Mouse (Mus musculus): ENCODE data around the gene Pik3cd. TPM values are rescaled to one million over a fixed set of nuclear protein-coding genes. Genes with fewer than 3 reads are reported as not detected.

Gene Pik3cd
- polyA plus RNA-seq, 1 experiment from 2014 or later: 5.0 TPM

GRCm38 (mm10) chr4:149608309-149608638 lies 94.1 kb downstream of the Pik3cd start:
- Histone ChIP-seq H3K9me3 (no peaks in the 10 kb centered on the region), H3K4me1 (peaks cover 29% of the 10 kb centered on the region), H3K9ac (no peak overlapping the region), H3K36me3 (no peaks in the 10 kb centered on the region), H3K27me3 (no peaks in the 10 kb centered on the region), H3K27ac (no peak overlapping the region), H3K4me3 (no peak overlapping the region), H3K4me2 (replicated peaks) (no peak overlapping the region)
- 68% methylated on average over 6 of the region's 6 CpGs for WGBS
- ATAC-seq (ENCODE audit: low FRiP score, low read depth): no peak

GRCm38 (mm10) chr4:149607591-149608308 lies 94.6 kb downstream of the Pik3cd start:
- peak overlapping the region; percentile 37 for H3K4me2 ChIP-seq (replicated peaks)
- H3K9me3 ChIP-seq: no peaks in the 10 kb centered on the region
- H3K27ac ChIP-seq: 0 out of 2 replicates have a peak overlapping the region, but pooled peaks have one; percentile 28
- peaks cover 29% of the 10 kb centered on the region for H3K4me1 ChIP-seq
- H3K27me3 ChIP-seq: no peaks in the 10 kb centered on the region
- H3K36me3 ChIP-seq: no peaks in the 10 kb centered on the region
- no peak for ATAC-seq (ENCODE audit: low FRiP score, low read depth)
- 47% methylated on average over 20 of the region's 20 CpGs for WGBS
- H3K9ac ChIP-seq: no peak overlapping the region
- no peak overlapping the region for H3K4me3 ChIP-seq

GRCm38 (mm10) chr4:149606766-149607358 lies 95.5 kb downstream of the Pik3cd start:
- no peaks in the 10 kb centered on the region for H3K36me3 ChIP-seq
- no peak for ATAC-seq (ENCODE audit: low FRiP score, low read depth)
- no peak overlapping the region for H3K4me2 ChIP-seq (replicated peaks)
- no peak overlapping the region for H3K27ac ChIP-seq
- 49% methylated on average over 15 of the region's 15 CpGs for WGBS
- no peak overlapping the region for H3K9ac ChIP-seq
- peaks cover 35% of the 10 kb centered on the region for H3K4me1 ChIP-seq
- H3K9me3 ChIP-seq: no peaks in the 10 kb centered on the region
- H3K4me3 ChIP-seq: no peak overlapping the region
- no peaks in the 10 kb centered on the region for H3K27me3 ChIP-seq

GRCm38 (mm10) chr4:149606056-149606455 lies 96.3 kb downstream of the Pik3cd start:
- Histone ChIP-seq H3K4me3 (no peak overlapping the region), H3K27me3 (no peaks in the 10 kb centered on the region), H3K9me3 (no peaks in the 10 kb centered on the region), H3K27ac (no peak overlapping the region), H3K4me2 (replicated peaks) (no peak overlapping the region), H3K9ac (no peak overlapping the region), H3K4me1 (peaks cover 43% of the 10 kb centered on the region), H3K36me3 (no peaks in the 10 kb centered on the region)
- ATAC-seq (ENCODE audit: low FRiP score, low read depth): no peak
- WGBS: 81% methylated on average over 18 of the region's 18 CpGs

GRCm38 (mm10) chr4:149604518-149604917 lies 97.9 kb downstream of the Pik3cd start:
- Histone ChIP-seq H3K4me2 (replicated peaks) (no peak overlapping the region), H3K4me3 (no peak overlapping the region), H3K9me3 (no peaks in the 10 kb centered on the region), H3K36me3 (no peaks in the 10 kb centered on the region), H3K4me1 (peaks cover 52% of the 10 kb centered on the region), H3K27me3 (no peaks in the 10 kb centered on the region), H3K9ac (no peak overlapping the region), H3K27ac (no peak overlapping the region)
- WGBS: 80% methylated on average over 3 of the region's 3 CpGs
- no peak for ATAC-seq (ENCODE audit: low FRiP score, low read depth)

GRCm38 (mm10) chr4:149603860-149604259 lies 98.5 kb downstream of the Pik3cd start:
- H3K27ac ChIP-seq: no peak overlapping the region
- H3K4me3 ChIP-seq: no peak overlapping the region
- no peaks in the 10 kb centered on the region for H3K36me3 ChIP-seq
- H3K9me3 ChIP-seq: no peaks in the 10 kb centered on the region
- ATAC-seq (ENCODE audit: low FRiP score, low read depth): no peak
- peaks cover 45% of the 10 kb centered on the region for H3K4me1 ChIP-seq
- 65% methylated on average over 1 of the region's 1 CpGs for WGBS
- H3K27me3 ChIP-seq: no peaks in the 10 kb centered on the region
- no peak overlapping the region for H3K9ac ChIP-seq
- no peak overlapping the region for H3K4me2 ChIP-seq (replicated peaks)

GRCm38 (mm10) chr4:149602236-149602635 lies 100.1 kb downstream of the Pik3cd start:
- Histone ChIP-seq H3K9me3 (no peaks in the 10 kb centered on the region), H3K9ac (no peak overlapping the region), H3K27me3 (no peaks in the 10 kb centered on the region), H3K4me2 (replicated peaks) (no peak overlapping the region), H3K27ac (no peak overlapping the region), H3K4me1 (peaks cover 30% of the 10 kb centered on the region), H3K36me3 (no peaks in the 10 kb centered on the region), H3K4me3 (no peak overlapping the region)
- 55% methylated on average over 7 of the region's 7 CpGs for WGBS
- no peak for ATAC-seq (ENCODE audit: low FRiP score, low read depth)

- Histone ChIP-seq H3K9me3 (no peaks in the 10 kb centered on the region), H3K9ac (no peak overlapping the region), H3K27ac (no peak overlapping the region; the same call in 1 of the 2 replicates), H3K4me3 (no peak overlapping the region), H3K4me2 (replicated peaks) (no peak overlapping the region), H3K27me3 (no peaks in the 10 kb centered on the region), H3K4me1 (peaks cover 24% of the 10 kb centered on the region), H3K36me3 (no peaks in the 10 kb centered on the region)
- no peak for ATAC-seq (ENCODE audit: low FRiP score, low read depth)
- WGBS: 17% methylated on average over 4 of the region's 4 CpGs
Measured at GRCm38 (mm10) chr4:149601484-149601883, 100.9 kb downstream of the Pik3cd start.

- WGBS: 84% methylated on average over 4 of the region's 4 CpGs
- H3K9ac ChIP-seq: no peak overlapping the region
Measured at GRCm38 (mm10) chr4:149600130-149600529, 102.2 kb downstream of the Pik3cd start.

GRCm38 (mm10) chr4:149599549-149599948 lies 102.8 kb downstream of the Pik3cd start:
- Histone ChIP-seq H3K36me3 (no peaks in the 10 kb centered on the region), H3K27ac (no peak overlapping the region), H3K4me2 (replicated peaks) (no peak overlapping the region), H3K4me3 (no peak overlapping the region), H3K9ac (no peak overlapping the region), H3K9me3 (no peaks in the 10 kb centered on the region), H3K4me1 (peaks cover 24% of the 10 kb centered on the region), H3K27me3 (no peaks in the 10 kb centered on the region)
- no peak for ATAC-seq (ENCODE audit: low FRiP score, low read depth)
- 90% methylated on average over 6 of the region's 6 CpGs for WGBS

More at GRCm38 (mm10) chr4:149600130-149600529, 102.2 kb downstream of the Pik3cd start:
- Histone ChIP-seq H3K4me3 (no peak overlapping the region), H3K9me3 (no peaks in the 10 kb centered on the region), H3K4me2 (replicated peaks) (no peak overlapping the region), H3K4me1 (peaks cover 24% of the 10 kb centered on the region), H3K36me3 (no peaks in the 10 kb centered on the region), H3K27me3 (no peaks in the 10 kb centered on the region), H3K27ac (no peak overlapping the region)
- no peak for ATAC-seq (ENCODE audit: low FRiP score, low read depth)
